Mouse (Mus musculus) liver, embryonic 14.5 days (tissue): Measurements from ENCODE around the gene Ccdc61.

Experiments used
- CTCF ChIP-seq: IDR thresholded peaks from 2 replicates; pipeline ENCODE4 v1.5.1; 2016; ENCODE audit warnings: antibody characterized with exemption, low read depth, control low read depth
- EP300 ChIP-seq: IDR thresholded peaks from 2 replicates; pipeline ENCODE4 v1.6.1; 2016; ENCODE audit warnings: antibody characterized with exemption, low read depth

- TF ChIP-seq CTCF (no peak), EP300 (no peak)
These were observed 13.5 kb upstream of the Ccdc61 start for GRCm38 (mm10) chr7:18923711-18924191.
